34 mouse cellular contexts compared by ENCODE assay signal in the genomic region with DNA sequence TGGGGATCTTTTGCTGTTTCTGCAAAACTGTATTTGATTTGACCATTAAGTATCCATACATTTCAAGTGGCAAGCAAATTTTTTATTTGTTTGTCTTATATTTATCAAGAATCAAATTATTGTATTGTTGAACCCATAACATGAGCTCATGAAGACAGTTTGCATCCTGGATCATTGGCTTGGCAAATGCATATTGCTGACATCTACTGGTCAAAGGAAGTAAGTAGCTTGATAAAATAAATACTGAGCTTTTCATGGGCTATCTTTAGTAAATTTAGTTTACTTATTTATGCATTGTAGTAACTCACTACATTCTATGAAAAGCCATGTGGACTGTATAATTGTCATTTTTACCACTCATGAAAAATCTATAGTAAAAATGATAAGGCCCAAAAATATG. TPM values are rescaled to one million over a fixed set of nuclear protein-coding genes. Genes with fewer than 3 reads are reported as not detected.
DNase-seq lines count a peak whose midpoint lies in the region; ATAC-seq and TF ChIP-seq lines count a peak whose summit lies in the region.
"Had no signal": no experiment of that assay in that cellular context is flagged by ENCODE, and none has a peak within 500 bp of the region (broad histone marks: within the 10 kb centered on the region; RNA-seq: fewer than 3 reads in every experiment).

No protein-coding gene starts in this region.

- no peaks in the 10 kb centered on the region for H3K27me3 ChIP-seq in forebrain, postnatal 0 days (ENCODE audit: insufficient read depth, low read length)
- H3K27me3 ChIP-seq in forebrain, embryonic 15.5 days = no peaks in the 10 kb centered on the region
- H3K27me3 ChIP-seq: embryonic facial prominence, embryonic 12.5 days; forebrain, embryonic 13.5 days; heart, embryonic 13.5 days; hindbrain, embryonic 13.5 days; liver, embryonic 15.5 days had no signal

- no peak overlapping the region for H3K9ac ChIP-seq in forebrain, postnatal 0 days
- H3K9ac ChIP-seq in forebrain, embryonic 15.5 days (replicated peaks) = no peak overlapping the region
- H3K9ac ChIP-seq: embryonic facial prominence, embryonic 12.5 days; forebrain, embryonic 13.5 days; heart, embryonic 13.5 days; hindbrain, embryonic 13.5 days; liver, embryonic 15.5 days had no signal

- no peaks in the 10 kb centered on the region for H3K9me3 ChIP-seq in forebrain, postnatal 0 days (ENCODE audit: low read length)
- H3K9me3 ChIP-seq in forebrain, embryonic 15.5 days = no peaks in the 10 kb centered on the region
- H3K9me3 ChIP-seq: embryonic facial prominence, embryonic 12.5 days; forebrain, embryonic 13.5 days; heart, embryonic 13.5 days; hindbrain, embryonic 13.5 days; limb, embryonic 10.5 days; liver, embryonic 15.5 days; midbrain, embryonic 10.5 days had no signal

- DNase-seq in forebrain, postnatal 0 days = peak; percentile 3
- DNase-seq in left cerebral cortex, adult 2 months (ENCODE audit: extremely low spot score in 1 of 2, low spot score in 2 of 2) = no peak
- DNase-seq in left cerebral cortex, adult 9 months (ENCODE audit: low spot score in 2 of 2) = no peak
- peak; percentile 21 for DNase-seq in 416B (ENCODE audit: low read depth)
- DNase-seq in adipocyte (ENCODE audit: low spot score) = peak; percentile 5
- DNase-seq in yolk sac, embryonic 10.5 days (ENCODE audit: low spot score) = no peak
- DNase-seq: adrenal gland, postnatal 25 days; B cell, adult 2 months; cerebellum, adult 11 months; cerebellum, postnatal 10 days; gastrocnemius, postnatal 14 days; heart, adult 18-20 months; heart, postnatal 14 days; kidney, adult 9 months; kidney, postnatal 25 days; liver; thymus, postnatal 25 days had no signal

- no peak overlapping the region for H3K27ac ChIP-seq in forebrain, postnatal 0 days (ENCODE audit: low read depth, low read length)
- H3K27ac ChIP-seq in forebrain, embryonic 15.5 days (replicated peaks) = no peak overlapping the region
- H3K27ac ChIP-seq in left cerebral cortex, adult 2 months = no peak overlapping the region
- H3K27ac ChIP-seq: embryonic facial prominence, embryonic 12.5 days; forebrain, embryonic 13.5 days; heart, embryonic 13.5 days; hindbrain, embryonic 13.5 days; limb, embryonic 10.5 days; liver, embryonic 15.5 days; macrophage; midbrain, embryonic 10.5 days had no signal

- H3K36me3 ChIP-seq in forebrain, postnatal 0 days (ENCODE audit: insufficient read depth) = no peaks in the 10 kb centered on the region
- no peaks in the 10 kb centered on the region for H3K36me3 ChIP-seq in forebrain, embryonic 15.5 days
- H3K36me3 ChIP-seq: embryonic facial prominence, embryonic 12.5 days; heart, embryonic 13.5 days; hindbrain, embryonic 13.5 days; limb, embryonic 10.5 days; liver, embryonic 15.5 days; midbrain, embryonic 10.5 days had no signal

- intact Hi-C loops in left cerebral cortex, adult 2 months (cut with DNase I) = no loop called here

- H3K4me1 ChIP-seq in forebrain, postnatal 0 days (ENCODE audit: insufficient read depth) = no peaks in the 10 kb centered on the region
- H3K4me1 ChIP-seq in forebrain, embryonic 15.5 days = no peaks in the 10 kb centered on the region
- H3K4me1 ChIP-seq: embryonic facial prominence, embryonic 12.5 days; forebrain, embryonic 13.5 days; heart, embryonic 13.5 days; hindbrain, embryonic 13.5 days; limb, embryonic 10.5 days; liver, embryonic 15.5 days; midbrain, embryonic 10.5 days had no signal

- no peak overlapping the region for H3K4me2 ChIP-seq in forebrain, postnatal 0 days (ENCODE audit: low read depth)
- no peak overlapping the region for H3K4me2 ChIP-seq in forebrain, embryonic 15.5 days (replicated peaks)
- H3K4me2 ChIP-seq: embryonic facial prominence, embryonic 12.5 days; forebrain, embryonic 13.5 days; heart, embryonic 13.5 days; hindbrain, embryonic 13.5 days; liver, embryonic 15.5 days had no signal

- peak; percentile 25; the same call in 1 of the 2 replicates for TF ChIP-seq CTCF in forebrain, postnatal 0 days (IDR thresholded peaks at IDR 0.05; ENCODE audit: low read depth)
- TF ChIP-seq CTCF in left cerebral cortex, adult 2 months (IDR thresholded peaks at IDR 0.05) = peak; percentile 31

- H3K4me3 ChIP-seq in forebrain, postnatal 0 days (ENCODE audit: low read depth, low read length) = no peak overlapping the region
- no peak overlapping the region for H3K4me3 ChIP-seq in forebrain, embryonic 15.5 days
- H3K4me3 ChIP-seq in left cerebral cortex, adult 2 months = no peak overlapping the region
- H3K4me3 ChIP-seq: embryonic facial prominence, embryonic 12.5 days; forebrain, embryonic 13.5 days; heart, embryonic 13.5 days; hindbrain, embryonic 13.5 days; limb, embryonic 10.5 days; liver, embryonic 15.5 days; midbrain, embryonic 10.5 days had no signal

- ATAC-seq in forebrain, postnatal 0 days = no peak
- ATAC-seq in forebrain, embryonic 15.5 days (replicated peaks) = no peak
- no peak for ATAC-seq in megakaryocyte progenitor cell, adult 5-6 weeks (replicated peaks; ENCODE audit: poor library complexity)
- ATAC-seq: forebrain, embryonic 13.5 days; inflammation-experienced regulatory T-cells, adult 6 months had no signal

RNA-seq across cellular contexts. Expression of a gene that starts 5.3 kb away (rescaled TPM):
- total RNA-seq in forebrain, postnatal 0 days (2014; rRNA removed) = not detected in 2 replicates
- not detected in 2 replicates for polyA plus RNA-seq in forebrain, postnatal 0 days (2015; fragmentation: Nextera tagmentation; extraction: Ambion mirVana)
- not detected in 2 replicates for polyA plus RNA-seq in forebrain, embryonic 15.5 days (2015; fragmentation: Nextera tagmentation; extraction: Ambion mirVana)
- total RNA-seq in left cerebral cortex, adult 2 months (2021) = not detected
- total RNA-seq in megakaryocyte progenitor cell, adult 5-6 weeks (2015) = not detected in 2 replicates
- not detected in 2 replicates for total RNA-seq in megakaryocyte progenitor cell, adult 5-6 weeks (2017)
- total RNA-seq: adrenal gland, postnatal 25 days; gastrocnemius, postnatal 14 days; heart, adult 18-20 months; heart, postnatal 14 days; layer of hippocampus, postnatal 10 days; left cerebral cortex, adult 8-10 months had no signal
- polyA plus RNA-seq: cortical plate, adult 2 months; embryonic facial prominence, embryonic 12.5 days; forebrain, embryonic 13.5 days; heart, embryonic 13.5 days; hindbrain, embryonic 13.5 days; inflammation-experienced regulatory T-cells, adult 6 months; limb, embryonic 10.5 days; liver, embryonic 15.5 days; lung, embryonic 16.5 days; macrophage; midbrain, embryonic 10.5 days; neural tube, embryonic 11.5 days; stomach, embryonic 14.5 days had no signal

RNA-seq across cellular contexts. Expression of a gene that starts 7.8 kb away (rescaled TPM):
- total RNA-seq in forebrain, postnatal 0 days (2014; rRNA removed) = not detected in 2 replicates
- not detected in 2 replicates for polyA plus RNA-seq in forebrain, postnatal 0 days (2015; fragmentation: Nextera tagmentation; extraction: Ambion mirVana)
- not detected in 2 replicates for polyA plus RNA-seq in forebrain, embryonic 15.5 days (2015; fragmentation: Nextera tagmentation; extraction: Ambion mirVana)
- not detected for total RNA-seq in left cerebral cortex, adult 2 months (2021)
- not detected in 2 replicates for total RNA-seq in megakaryocyte progenitor cell, adult 5-6 weeks (2015)
- not detected in 2 replicates for total RNA-seq in megakaryocyte progenitor cell, adult 5-6 weeks (2017)
- total RNA-seq: adrenal gland, postnatal 25 days; gastrocnemius, postnatal 14 days; heart, adult 18-20 months; heart, postnatal 14 days; layer of hippocampus, postnatal 10 days; left cerebral cortex, adult 8-10 months had no signal
- polyA plus RNA-seq: cortical plate, adult 2 months; embryonic facial prominence, embryonic 12.5 days; forebrain, embryonic 13.5 days; heart, embryonic 13.5 days; hindbrain, embryonic 13.5 days; inflammation-experienced regulatory T-cells, adult 6 months; limb, embryonic 10.5 days; liver, embryonic 15.5 days; lung, embryonic 16.5 days; macrophage; midbrain, embryonic 10.5 days; neural tube, embryonic 11.5 days; stomach, embryonic 14.5 days had no signal

RNA-seq across cellular contexts. Expression of a gene that starts 22.1 kb away (rescaled TPM):
- total RNA-seq in forebrain, postnatal 0 days (2014; rRNA removed) = not detected in 2 replicates
- not detected in 2 replicates for polyA plus RNA-seq in forebrain, postnatal 0 days (2015; fragmentation: Nextera tagmentation; extraction: Ambion mirVana)
- not detected in 2 replicates for polyA plus RNA-seq in forebrain, embryonic 15.5 days (2015; fragmentation: Nextera tagmentation; extraction: Ambion mirVana)
- not detected for total RNA-seq in left cerebral cortex, adult 2 months (2021)
- not detected in 2 replicates for total RNA-seq in megakaryocyte progenitor cell, adult 5-6 weeks (2015)
- not detected in 2 replicates for total RNA-seq in megakaryocyte progenitor cell, adult 5-6 weeks (2017)
- total RNA-seq: adrenal gland, postnatal 25 days; gastrocnemius, postnatal 14 days; heart, adult 18-20 months; heart, postnatal 14 days; layer of hippocampus, postnatal 10 days; left cerebral cortex, adult 8-10 months had no signal
- polyA plus RNA-seq: cortical plate, adult 2 months; embryonic facial prominence, embryonic 12.5 days; forebrain, embryonic 13.5 days; heart, embryonic 13.5 days; hindbrain, embryonic 13.5 days; inflammation-experienced regulatory T-cells, adult 6 months; limb, embryonic 10.5 days; liver, embryonic 15.5 days; lung, embryonic 16.5 days; macrophage; midbrain, embryonic 10.5 days; neural tube, embryonic 11.5 days; stomach, embryonic 14.5 days had no signal

RNA-seq across cellular contexts. Expression of a gene that starts 26.5 kb away (rescaled TPM):
- total RNA-seq in forebrain, postnatal 0 days (2014; rRNA removed) = not detected in 2 replicates
- polyA plus RNA-seq in forebrain, postnatal 0 days (2015; fragmentation: Nextera tagmentation; extraction: Ambion mirVana) = not detected in 2 replicates
- polyA plus RNA-seq in forebrain, embryonic 15.5 days (2015; fragmentation: Nextera tagmentation; extraction: Ambion mirVana) = not detected in 2 replicates
- total RNA-seq in left cerebral cortex, adult 2 months (2021) = not detected
- not detected in 2 replicates for total RNA-seq in megakaryocyte progenitor cell, adult 5-6 weeks (2015)
- total RNA-seq in megakaryocyte progenitor cell, adult 5-6 weeks (2017) = not detected in 2 replicates
- total RNA-seq: adrenal gland, postnatal 25 days; gastrocnemius, postnatal 14 days; heart, adult 18-20 months; heart, postnatal 14 days; layer of hippocampus, postnatal 10 days; left cerebral cortex, adult 8-10 months had no signal
- polyA plus RNA-seq: cortical plate, adult 2 months; embryonic facial prominence, embryonic 12.5 days; forebrain, embryonic 13.5 days; heart, embryonic 13.5 days; hindbrain, embryonic 13.5 days; inflammation-experienced regulatory T-cells, adult 6 months; limb, embryonic 10.5 days; liver, embryonic 15.5 days; lung, embryonic 16.5 days; macrophage; midbrain, embryonic 10.5 days; neural tube, embryonic 11.5 days; stomach, embryonic 14.5 days had no signal

RNA-seq across cellular contexts. Expression of a gene that starts 30.7 kb away (rescaled TPM):
- not detected in 2 replicates for total RNA-seq in forebrain, postnatal 0 days (2014; rRNA removed)
- polyA plus RNA-seq in forebrain, postnatal 0 days (2015; fragmentation: Nextera tagmentation; extraction: Ambion mirVana) = not detected in 2 replicates
- not detected in 2 replicates for polyA plus RNA-seq in forebrain, embryonic 15.5 days (2015; fragmentation: Nextera tagmentation; extraction: Ambion mirVana)
- not detected for total RNA-seq in left cerebral cortex, adult 2 months (2021)
- total RNA-seq in megakaryocyte progenitor cell, adult 5-6 weeks (2015) = not detected in 2 replicates
- not detected in 2 replicates for total RNA-seq in megakaryocyte progenitor cell, adult 5-6 weeks (2017)
- total RNA-seq: adrenal gland, postnatal 25 days; gastrocnemius, postnatal 14 days; heart, adult 18-20 months; heart, postnatal 14 days; layer of hippocampus, postnatal 10 days; left cerebral cortex, adult 8-10 months had no signal
- polyA plus RNA-seq: cortical plate, adult 2 months; embryonic facial prominence, embryonic 12.5 days; forebrain, embryonic 13.5 days; heart, embryonic 13.5 days; hindbrain, embryonic 13.5 days; limb, embryonic 10.5 days; liver, embryonic 15.5 days; lung, embryonic 16.5 days; macrophage; midbrain, embryonic 10.5 days; neural tube, embryonic 11.5 days; stomach, embryonic 14.5 days had no signal

Comparison
In these comparisons a context has a peak if more than half of its experiments do, and no peak if none do; other contexts are left out.
1. DNase-seq: peak in forebrain, postnatal 0 days (single experiment), 416B (single experiment) and adipocyte (single experiment); none in left cerebral cortex, adult 2 months (0 of 2), left cerebral cortex, adult 9 months (0 of 2) and yolk sac, embryonic 10.5 days (single experiment).